Mouse (Mus musculus) liver, embryonic 16.5 days (tissue): Measurements from ENCODE around the gene Emc10. TPM values are rescaled to one million over a fixed set of nuclear protein-coding genes. Genes with fewer than 3 reads are reported as not detected.

Experiments
- ATAC-seq: fragments of 200-750 bp; cut with Nextera tagmentation; 2 replicates; pipeline ENCODE4 v1.8.0; 2017; ENCODE audit warnings: low read depth, mild to moderate bottlenecking, moderate number of reproducible peaks, moderate library complexity
- H3K27ac ChIP-seq: fragments of 300-500 bp; sonication (generic); 2 replicates; pipeline ENCODE4 v1.5.1; 2014; ENCODE audit warnings: mild to moderate bottlenecking, low read length
- H3K27me3 ChIP-seq: fragments of 300-500 bp; sonication (generic); 2 replicates; pipeline ENCODE4 v1.6.1; 2014; ENCODE audit warnings: low read depth, low read length, mixed read lengths; ENCODE audit not compliant: control insufficient read depth, insufficient read depth
- H3K36me3 ChIP-seq: fragments of 300-500 bp; sonication (generic); 2 replicates; pipeline ENCODE4 v1.6.1; 2014; ENCODE audit warnings: mild to moderate bottlenecking; ENCODE audit not compliant: control insufficient read depth, insufficient read depth
- H3K4me1 ChIP-seq: fragments of 300-500 bp; sonication (generic); 2 replicates; pipeline ENCODE4 v1.6.1; 2014; ENCODE audit warnings: low read depth, low read length, mixed read lengths; ENCODE audit not compliant: control insufficient read depth
- H3K4me2 ChIP-seq: fragments of 300-500 bp; sonication (generic); 2 replicates; pipeline ENCODE4 v1.6.1; 2014; ENCODE audit warnings: low read depth, low read length, mixed read lengths
- H3K4me3 ChIP-seq: fragments of 300-500 bp; sonication (generic); 2 replicates; pipeline ENCODE4 v1.5.1; 2014; ENCODE audit warnings: low read depth, mild to moderate bottlenecking, low read length
- H3K9ac ChIP-seq: fragments of 300-500 bp; sonication (generic); 2 replicates; pipeline ENCODE4 v1.6.1; 2014; ENCODE audit warnings: low read depth, low read length
- H3K9me3 ChIP-seq: fragments of 300-500 bp; sonication (generic); replicated peaks from 2 replicates; pipeline ENCODE4 v1.6.1; 2016; ENCODE audit warnings: low read length; ENCODE audit not compliant: control insufficient read depth
- WGBS: fragments of 180-500 bp; shearing (Covaris S2); extraction: QIAGEN DNeasy Blood & Tissue Kit; methylation state at CpG from one replicate; pipeline ENCODE4 v1.1.7; 2014; ENCODE audit not compliant: insufficient replicate concordance; 5-methylcytosine and 5-hydroxymethylcytosine counted together
- polyA plus RNA-seq: library from polyadenylated mRNA; unstranded; fragments of >200 nt; fragmentation: Nextera tagmentation; extraction: Ambion mirVana; gene quantifications from 2 replicates; pipeline ENCODE4 v1.2.1, GENCODE M21; 2015

The Emc10 gene
- polyA plus RNA-seq, 1 experiment from 2014 or later: 40.6 TPM

DNA sequence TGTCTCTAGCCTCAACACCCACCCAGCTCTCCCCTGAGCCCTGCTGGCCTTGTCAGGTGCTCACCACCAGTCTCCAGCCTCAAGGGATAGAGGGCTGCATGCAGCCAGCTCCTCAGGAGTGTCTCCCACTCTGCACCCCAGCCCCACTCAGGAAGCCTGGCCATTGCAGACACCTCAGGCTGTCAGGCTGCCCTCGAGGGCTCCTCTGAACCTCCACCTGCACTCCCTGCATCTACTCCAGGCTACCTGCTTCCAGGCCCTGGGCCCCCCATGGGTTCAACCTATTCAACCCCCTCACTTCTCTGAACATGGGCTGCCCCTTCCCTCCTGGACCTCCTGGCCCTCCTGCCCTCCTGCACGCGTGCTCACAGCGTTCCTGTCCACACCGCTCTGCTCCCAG, 4.9 kb downstream of the Emc10 start:
- Histone ChIP-seq H3K27ac (no peak overlapping the region), H3K36me3 (peaks cover 23% of the 10 kb centered on the region), H3K4me2 (no peak overlapping the region), H3K4me1 (peaks cover 14% of the 10 kb centered on the region), H3K9ac (no peak overlapping the region), H3K9me3 (no peaks in the 10 kb centered on the region), H3K27me3 (no peaks in the 10 kb centered on the region), H3K4me3 (no peak overlapping the region)
- 91% methylated on average over 5 of the region's 5 CpGs for WGBS
- ATAC-seq: no peak

DNA sequence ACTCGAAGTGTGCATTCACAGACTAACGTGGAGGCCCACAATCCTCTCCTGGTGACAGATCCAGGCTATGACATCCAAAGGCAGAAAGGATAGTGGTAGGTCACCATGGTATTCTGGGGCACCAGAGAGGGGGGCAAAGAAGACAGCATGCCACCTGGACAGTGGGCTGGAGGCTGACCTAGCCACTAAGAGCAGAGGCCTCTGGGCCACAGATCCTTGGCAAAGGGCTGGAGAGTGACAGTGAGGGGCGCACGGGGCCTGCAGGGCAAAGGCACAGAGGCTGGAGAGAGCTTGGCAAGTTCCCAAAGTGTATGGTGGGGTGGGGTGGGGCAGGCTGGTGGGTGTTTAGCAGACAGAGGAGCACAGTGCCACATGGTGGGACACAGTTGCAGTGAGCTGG, 6.0 kb downstream of the Emc10 start:
- Histone ChIP-seq H3K27ac (no peak overlapping the region), H3K4me1 (peaks cover 8% of the 10 kb centered on the region), H3K9me3 (no peaks in the 10 kb centered on the region), H3K4me3 (no peak overlapping the region), H3K4me2 (no peak overlapping the region), H3K36me3 (peaks cover 23% of the 10 kb centered on the region), H3K9ac (no peak overlapping the region), H3K27me3 (no peaks in the 10 kb centered on the region)
- no peak for ATAC-seq
- WGBS: 84% methylated on average over 4 of the region's 4 CpGs

DNA sequence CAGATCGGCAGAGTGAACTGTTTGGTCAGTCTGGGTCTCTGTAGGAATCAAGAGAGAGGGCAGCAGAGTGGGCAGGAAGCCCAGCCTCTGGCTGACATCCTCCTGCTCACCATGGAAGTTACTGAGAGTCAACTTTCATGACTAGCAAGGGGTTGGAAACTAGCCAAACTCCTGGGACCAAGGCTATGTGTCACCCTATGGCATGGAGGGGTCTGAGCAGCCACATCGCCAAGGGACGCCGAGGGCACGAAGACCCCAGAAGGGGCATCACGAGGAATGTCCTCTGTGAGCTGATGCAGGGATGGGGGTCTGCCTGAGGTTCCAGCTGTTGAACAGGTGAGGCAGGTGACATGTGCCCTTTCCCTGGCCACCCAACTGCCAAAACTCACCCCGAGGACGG, 7.8 kb downstream of the Emc10 start:
- no peak for ATAC-seq
- Histone ChIP-seq H3K4me3 (no peak overlapping the region), H3K9me3 (no peaks in the 10 kb centered on the region), H3K36me3 (peaks cover 20% of the 10 kb centered on the region), H3K9ac (no peak overlapping the region), H3K27ac (no peak overlapping the region), H3K4me2 (no peak overlapping the region), H3K27me3 (no peaks in the 10 kb centered on the region), H3K4me1 (peaks cover 9% of the 10 kb centered on the region; the same call in 1 of the 2 replicates)
- 83% methylated on average over 8 of the region's 8 CpGs for WGBS

DNA sequence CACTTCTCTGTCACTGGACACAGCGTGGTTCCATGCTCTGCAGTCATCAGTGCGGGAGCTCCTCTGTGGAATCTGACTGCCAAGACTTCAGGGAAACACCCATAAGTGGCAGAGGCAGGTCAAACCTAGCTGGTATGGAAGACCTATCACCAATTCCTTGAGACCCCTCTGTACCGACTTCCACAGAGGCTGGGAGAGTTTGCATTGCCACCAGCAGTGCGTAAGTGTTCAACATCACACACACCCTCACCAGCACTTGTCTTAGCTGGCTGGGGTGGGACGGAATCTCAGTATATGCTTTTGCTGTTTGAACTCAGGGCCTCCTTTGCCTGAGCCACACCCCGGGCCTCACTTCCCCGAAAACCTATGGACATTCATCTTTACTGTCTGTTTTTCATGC, 8.4 kb downstream of the Emc10 start:
- Histone ChIP-seq H3K4me1 (peaks cover 13% of the 10 kb centered on the region), H3K36me3 (peaks cover 20% of the 10 kb centered on the region), H3K9ac (no peak overlapping the region), H3K4me2 (no peak overlapping the region), H3K27ac (no peak overlapping the region), H3K9me3 (no peaks in the 10 kb centered on the region), H3K27me3 (no peaks in the 10 kb centered on the region), H3K4me3 (no peak overlapping the region)
- ATAC-seq: no peak
- 78% methylated on average over 7 of the region's 7 CpGs for WGBS

DNA sequence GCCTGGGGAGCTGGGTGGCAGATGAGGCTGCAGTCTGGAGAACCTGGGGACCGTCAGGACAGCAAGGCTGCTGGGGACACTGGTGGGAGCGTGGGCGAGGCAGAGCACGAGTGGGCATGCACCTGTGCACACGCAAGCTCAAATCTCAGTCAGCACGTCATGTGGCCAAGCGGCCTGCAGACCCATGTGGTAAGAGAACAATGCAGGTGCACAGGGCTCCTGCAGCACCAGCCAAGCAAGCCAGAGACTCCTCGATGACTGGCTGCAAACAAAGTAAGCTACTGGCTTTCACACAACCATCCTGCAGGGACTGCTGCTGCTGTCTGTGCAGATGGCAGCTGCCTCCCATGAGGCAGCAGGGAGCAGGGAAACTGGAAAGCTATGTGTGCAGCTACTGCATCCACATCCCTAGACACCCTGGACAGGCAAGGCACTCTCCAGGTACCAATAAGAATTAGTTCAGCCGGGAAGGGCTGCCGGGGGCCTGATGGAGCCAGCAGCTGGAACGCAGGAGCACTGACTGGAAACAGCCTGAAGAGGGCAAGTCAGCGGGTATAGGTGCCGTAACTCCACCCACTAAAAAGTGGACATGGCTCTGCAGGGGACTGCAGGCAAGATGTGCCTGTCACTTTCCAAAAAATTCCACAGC, 9.3 kb downstream of the Emc10 start:
- ATAC-seq: no peak
- Histone ChIP-seq H3K36me3 (peaks cover 15% of the 10 kb centered on the region), H3K4me3 (no peak overlapping the region), H3K9me3 (no peaks in the 10 kb centered on the region), H3K4me1 (peaks cover 22% of the 10 kb centered on the region), H3K9ac (no peak overlapping the region), H3K4me2 (no peak overlapping the region), H3K27ac (no peak overlapping the region), H3K27me3 (no peaks in the 10 kb centered on the region)
- WGBS: 72% methylated on average over 13 of the region's 13 CpGs

DNA sequence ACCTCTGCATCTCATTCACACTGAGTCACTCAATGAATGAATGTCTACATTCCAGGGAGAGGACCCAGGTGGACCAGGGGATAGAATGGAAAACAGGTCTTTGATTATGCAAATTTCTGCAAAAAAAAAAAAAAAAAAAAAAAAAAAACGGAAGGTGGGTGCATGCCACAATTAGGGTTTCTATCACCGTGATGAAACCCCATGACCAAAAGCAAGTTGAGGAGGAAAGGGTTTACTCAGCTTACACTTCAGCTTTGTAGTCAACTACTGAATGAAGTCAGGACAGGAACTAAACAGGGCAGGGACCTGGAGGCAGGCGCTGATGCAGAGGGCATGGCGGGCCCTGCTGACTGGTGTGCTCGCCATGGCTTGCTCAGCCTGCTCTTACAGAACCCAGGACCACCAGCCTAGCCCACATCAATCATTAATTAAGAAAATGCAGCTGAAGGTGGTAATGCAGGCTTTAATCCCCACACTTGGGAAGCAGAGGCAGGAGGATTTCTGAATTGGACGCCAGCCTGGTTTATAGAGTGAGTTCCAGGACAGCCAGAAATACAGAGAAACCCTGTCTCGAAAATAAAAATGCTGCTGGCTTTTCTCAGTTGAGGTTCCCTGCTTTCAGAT, 10.6 kb downstream of the Emc10 start:
- H3K27me3 ChIP-seq: 0 out of 2 replicates have a peak, but pooled peaks cover 3% of the 10 kb centered on the region
- peaks cover 7% of the 10 kb centered on the region; the same call in 1 of the 2 replicates for H3K36me3 ChIP-seq
- H3K9ac ChIP-seq: no peak overlapping the region
- ATAC-seq: no peak
- H3K4me2 ChIP-seq: no peak overlapping the region
- H3K27ac ChIP-seq: no peak overlapping the region
- no peaks in the 10 kb centered on the region for H3K9me3 ChIP-seq
- H3K4me3 ChIP-seq: no peak overlapping the region
- 69% methylated on average over 7 of the region's 7 CpGs for WGBS
- H3K4me1 ChIP-seq: peaks cover 27% of the 10 kb centered on the region

DNA sequence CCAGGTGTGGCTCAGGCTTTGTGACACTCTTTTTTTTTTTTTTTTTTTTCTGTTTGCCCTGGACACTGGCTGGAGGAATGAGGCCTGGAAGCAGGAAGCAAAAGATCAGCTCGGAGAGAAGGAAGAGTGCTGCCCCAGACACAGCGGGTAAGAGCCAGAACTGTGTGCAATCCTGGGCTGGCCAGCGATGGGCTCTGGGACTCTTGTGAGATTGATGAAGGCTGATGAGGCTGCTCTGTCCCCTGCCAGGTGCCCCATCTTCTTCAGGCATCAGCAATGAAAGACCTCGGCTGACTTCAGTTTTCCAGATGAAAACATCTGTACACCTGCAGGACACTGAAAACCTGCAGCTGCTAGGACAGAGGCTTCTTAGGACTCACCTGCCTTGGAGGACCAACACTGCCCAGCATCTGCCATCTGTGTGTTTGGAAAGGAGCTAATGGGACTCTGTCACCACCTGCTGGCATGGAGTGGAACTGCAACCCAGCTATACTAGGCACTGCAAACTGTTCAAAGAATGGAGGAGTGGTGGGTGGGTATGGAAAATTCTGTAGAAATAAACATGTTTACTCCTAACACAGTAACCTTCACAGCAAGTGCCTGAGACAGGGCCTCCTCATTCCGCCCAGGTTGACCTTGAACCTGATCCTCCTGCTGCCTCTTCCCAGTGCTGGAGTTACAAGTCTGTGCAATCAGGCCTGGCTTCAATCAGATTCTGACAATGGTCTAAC, 11.3 kb downstream of the Emc10 start:
- H3K36me3 ChIP-seq: 0 out of 2 replicates have a peak, but pooled peaks cover 3% of the 10 kb centered on the region
- no peak for ATAC-seq
- H3K9ac ChIP-seq: no peak overlapping the region
- H3K4me3 ChIP-seq: no peak overlapping the region
- WGBS: 26% methylated on average over 5 of the region's 5 CpGs
- H3K27ac ChIP-seq: peak overlapping the region; percentile 32
- peaks cover 33% of the 10 kb centered on the region for H3K4me1 ChIP-seq
- no peak overlapping the region for H3K4me2 ChIP-seq
- no peaks in the 10 kb centered on the region for H3K9me3 ChIP-seq
- H3K27me3 ChIP-seq: peaks cover 9% of the 10 kb centered on the region

DNA sequence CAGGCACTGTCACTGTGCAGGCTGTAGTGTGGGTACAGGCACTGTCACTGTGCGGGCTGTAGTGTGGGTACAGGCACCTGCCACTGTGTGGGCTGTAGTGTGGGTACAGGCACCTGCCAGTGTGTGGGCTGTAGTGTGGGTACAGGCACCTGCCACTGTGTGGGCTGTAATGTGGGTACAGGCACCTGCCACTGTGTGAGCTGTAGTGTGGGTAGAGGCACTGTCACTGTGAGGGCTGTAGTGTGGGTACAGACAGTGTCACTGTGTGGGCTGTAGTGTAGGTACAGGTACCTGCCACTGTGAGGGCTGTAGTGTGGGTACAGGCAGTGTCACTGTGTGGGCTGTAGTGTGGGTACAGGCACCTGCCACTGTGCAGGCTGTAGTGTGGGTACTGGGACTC, 12.2 kb downstream of the Emc10 start:
- H3K27ac ChIP-seq: peak overlapping the region; percentile 32
- H3K4me2 ChIP-seq: no peak overlapping the region
- no peak for ATAC-seq
- H3K27me3 ChIP-seq: peaks cover 16% of the 10 kb centered on the region
- no peak overlapping the region for H3K9ac ChIP-seq
- H3K36me3 ChIP-seq: no peaks in the 10 kb centered on the region
- H3K4me3 ChIP-seq: no peak overlapping the region
- H3K9me3 ChIP-seq: no peaks in the 10 kb centered on the region
- WGBS: 84% methylated on average over 1 of the region's 1 CpGs
- peaks cover 33% of the 10 kb centered on the region for H3K4me1 ChIP-seq
